Mouse (Mus musculus) lung, postnatal 0 days (tissue): ENCODE results near the gene Tnrc18.

Experiments used
- CTCF ChIP-seq: IDR thresholded peaks from 2 replicates; pipeline ENCODE4 v1.5.1; 2016; ENCODE audit warnings: antibody characterized with exemption, mild to moderate bottlenecking
- EP300 ChIP-seq: IDR thresholded peaks from 2 replicates; pipeline ENCODE4 v1.6.1; 2016; ENCODE audit warnings: antibody characterized with exemption, mild to moderate bottlenecking, control low read depth

- TF ChIP-seq CTCF (no peak), EP300 (peak; percentile 59)
Observed at GRCm38 (mm10) chr5:142819385-142820275, 2.2 kb upstream of the Tnrc18 start.
